Mouse (Mus musculus): ENCODE measurements around the gene Kcnk5. TPM values are rescaled to one million over a fixed set of nuclear protein-coding genes. Genes with fewer than 3 reads are reported as not detected.

Gene Kcnk5
- polyA plus RNA-seq (2012; ENCODE audit: insufficient read depth, low replicate concordance): 13.5 and 15.9 TPM in 2 replicates

DNA sequence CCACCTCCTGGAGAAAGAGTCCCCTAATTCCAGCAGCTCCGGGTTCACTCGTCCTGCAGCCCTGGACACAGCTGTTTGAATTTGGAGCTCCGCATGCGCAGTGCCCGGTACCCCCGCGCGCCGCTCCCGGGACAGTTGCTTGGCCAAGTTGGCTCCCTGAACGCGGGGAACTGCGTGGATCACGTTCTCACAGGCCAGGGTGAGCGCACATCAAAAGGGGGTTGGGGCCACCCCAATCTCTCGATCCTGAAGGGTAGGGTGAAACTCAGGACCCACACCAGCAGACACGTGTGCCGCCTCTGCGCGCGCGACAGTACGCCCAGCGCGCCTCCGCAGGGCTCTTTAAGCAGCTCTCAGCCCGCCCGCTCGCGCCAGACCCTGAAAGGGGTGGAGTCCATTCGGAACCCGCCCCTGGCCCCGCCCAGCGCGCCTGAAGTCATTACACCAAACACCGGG lies at the start of gene Kcnk5:
Kcnk5 (minus strand) TSS at position 344 of the 456 bp plus-strand sequence.
- Histone ChIP-seq H3K27me3 (replicated peaks) (no peaks in the 10 kb centered on the region), H3K36me3 (replicated peaks; ENCODE audit: low read length) (peaks cover 9% of the 10 kb centered on the region), H3K9me3 (no peaks in the 10 kb centered on the region), H3K4me1 (peaks cover 72% of the 10 kb centered on the region), H3K4me3 (replicated peaks) (peak within 1 kb of the TSS; percentile 96)
- TF ChIP-seq GATA1 (IDR thresholded peaks at IDR 0.05; ENCODE audit: borderline replicate concordance, low read length): no peak
- TF ChIP-seq FLI1 (IDR thresholded peaks at IDR 0.05; ENCODE audit: low read length): no peak

DNA sequence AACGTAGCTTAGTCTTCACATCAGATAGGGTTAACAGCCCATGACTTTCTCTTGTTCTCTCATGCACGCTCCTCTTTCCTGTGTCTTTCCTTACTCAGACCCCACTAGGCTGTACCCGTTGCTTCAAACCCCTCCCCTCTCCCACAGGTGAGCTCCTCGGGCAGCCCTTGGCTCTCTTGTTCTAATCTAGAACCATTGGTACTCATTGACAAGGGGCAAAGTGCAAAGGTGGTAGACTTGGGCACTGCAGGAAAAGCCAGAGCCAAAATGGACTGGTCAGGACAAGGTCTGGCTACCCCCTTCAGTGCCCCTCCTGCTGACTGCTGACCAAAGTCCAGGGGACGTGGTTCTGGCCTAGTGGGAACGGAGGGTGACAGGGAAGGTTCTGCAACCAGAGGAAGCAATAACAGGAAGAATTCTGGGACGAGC lies 48.5 kb upstream of the Kcnk5 start:
- Histone ChIP-seq H3K36me3 (replicated peaks; ENCODE audit: low read length) (no peaks in the 10 kb centered on the region), H3K9me3 (peaks cover 9% of the 10 kb centered on the region), H3K4me1 (no peaks in the 10 kb centered on the region), H3K27me3 (replicated peaks) (peaks cover 31% of the 10 kb centered on the region), H3K4me3 (replicated peaks) (no peak overlapping the region)
- TF ChIP-seq GATA1 (IDR thresholded peaks at IDR 0.05; ENCODE audit: borderline replicate concordance, low read length): no peak
- TF ChIP-seq FLI1 (IDR thresholded peaks at IDR 0.05; ENCODE audit: low read length): no peak

DNA sequence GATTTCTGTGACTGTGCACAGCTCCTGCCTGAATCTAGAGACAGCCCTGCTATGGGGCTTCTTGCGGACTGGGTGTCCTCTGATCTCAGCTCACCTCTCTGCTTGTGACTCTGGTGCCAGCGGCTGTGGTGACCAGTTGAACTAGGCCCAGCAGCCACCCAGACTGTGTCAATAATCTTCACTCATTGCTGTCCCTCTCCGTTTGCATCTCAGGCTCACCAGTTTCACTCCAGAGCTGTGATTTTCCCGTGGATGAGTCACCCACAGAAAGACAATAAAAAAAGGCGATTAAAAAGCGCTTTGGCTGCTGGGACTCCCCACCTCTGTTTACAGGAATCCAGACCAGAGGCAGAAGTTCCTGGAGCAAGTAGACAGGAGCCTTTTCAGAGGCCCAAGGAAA lies 47.8 kb upstream of the Kcnk5 start:
- H3K4me3 ChIP-seq (replicated peaks): no peak overlapping the region
- peaks cover 8% of the 10 kb centered on the region for H3K9me3 ChIP-seq
- peaks cover 2% of the 10 kb centered on the region for H3K4me1 ChIP-seq
- peaks cover 31% of the 10 kb centered on the region for H3K27me3 ChIP-seq (replicated peaks)
- TF ChIP-seq FLI1 (IDR thresholded peaks at IDR 0.05; ENCODE audit: low read length) (no peak), GATA1 (IDR thresholded peaks at IDR 0.05; ENCODE audit: borderline replicate concordance, low read length) (no peak)
- H3K36me3 ChIP-seq (replicated peaks; ENCODE audit: low read length): no peaks in the 10 kb centered on the region

DNA sequence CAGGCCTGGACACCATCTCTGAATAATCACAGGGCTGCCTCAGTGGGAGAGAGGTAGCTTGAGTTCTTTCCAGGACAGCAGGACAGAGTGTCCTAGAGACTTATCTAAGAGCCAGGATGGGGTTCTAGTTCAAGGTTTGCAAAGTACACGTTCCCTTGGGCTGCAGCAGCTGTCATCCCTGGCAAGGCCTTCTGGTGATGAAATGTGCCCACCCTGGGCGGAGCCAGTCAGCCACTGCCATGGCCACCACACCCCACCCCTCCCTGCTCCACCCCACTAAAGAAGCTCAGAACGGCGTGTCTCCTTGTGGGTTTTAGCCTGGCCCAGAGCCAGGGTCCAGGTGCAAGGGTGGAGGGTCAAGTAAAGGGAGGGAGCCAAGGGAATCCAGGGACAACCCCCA lies 46.7 kb upstream of the Kcnk5 start:
- TF ChIP-seq FLI1 (IDR thresholded peaks at IDR 0.05; ENCODE audit: low read length) (no peak), GATA1 (IDR thresholded peaks at IDR 0.05; ENCODE audit: borderline replicate concordance, low read length) (no peak)
- Histone ChIP-seq H3K4me1 (peaks cover 13% of the 10 kb centered on the region), H3K27me3 (replicated peaks) (peaks cover 31% of the 10 kb centered on the region), H3K36me3 (replicated peaks; ENCODE audit: low read length) (no peaks in the 10 kb centered on the region), H3K4me3 (replicated peaks) (no peak overlapping the region), H3K9me3 (no peaks in the 10 kb centered on the region)

DNA sequence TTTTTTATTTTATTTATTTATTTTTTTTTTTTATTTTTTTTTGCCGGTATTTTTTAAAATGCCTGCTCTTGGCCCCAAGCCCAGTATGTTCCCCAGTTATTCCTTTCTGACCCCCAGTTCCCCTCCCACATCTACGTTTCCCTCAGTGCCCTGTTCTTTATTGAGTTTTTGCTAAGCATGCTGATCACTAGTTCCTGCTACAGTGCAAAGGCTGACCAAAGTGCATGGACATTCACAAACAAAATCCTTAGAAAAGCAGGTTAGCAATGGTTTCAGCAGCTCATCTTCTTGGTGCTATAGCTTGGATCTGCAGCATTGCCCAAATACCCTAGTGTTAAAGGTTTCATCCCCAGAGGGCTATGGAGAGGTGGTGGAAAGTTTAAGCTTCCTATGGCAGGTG lies 45.4 kb upstream of the Kcnk5 start:
- no peak overlapping the region for H3K4me3 ChIP-seq (replicated peaks)
- no peaks in the 10 kb centered on the region for H3K36me3 ChIP-seq (replicated peaks; ENCODE audit: low read length)
- peaks cover 31% of the 10 kb centered on the region for H3K27me3 ChIP-seq (replicated peaks)
- H3K9me3 ChIP-seq: no peaks in the 10 kb centered on the region
- H3K4me1 ChIP-seq: peaks cover 21% of the 10 kb centered on the region
- no peak for TF ChIP-seq FLI1 (IDR thresholded peaks at IDR 0.05; ENCODE audit: low read length)
- TF ChIP-seq GATA1 (IDR thresholded peaks at IDR 0.05; ENCODE audit: borderline replicate concordance, low read length): no peak

DNA sequence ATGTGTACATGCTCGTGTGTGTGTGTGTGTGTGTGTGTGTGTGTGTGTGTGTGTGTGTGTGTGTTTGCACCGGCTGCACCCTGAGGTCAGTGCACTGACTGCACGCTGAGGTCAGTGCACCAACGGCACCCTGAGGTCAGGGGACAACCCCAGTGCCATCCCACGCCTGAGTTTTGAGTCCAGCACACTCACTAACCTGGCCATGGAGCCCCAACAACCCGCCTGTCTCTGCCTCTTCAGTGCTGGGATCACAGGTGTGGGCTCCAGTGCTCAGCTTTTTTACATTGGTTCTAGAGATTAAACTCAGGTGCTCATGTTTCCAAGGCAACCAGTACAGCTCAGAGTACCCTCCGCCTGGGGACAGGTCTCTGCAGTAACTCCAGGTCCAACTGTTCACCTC lies 44.9 kb upstream of the Kcnk5 start:
- Histone ChIP-seq H3K27me3 (replicated peaks) (peaks cover 31% of the 10 kb centered on the region), H3K4me3 (replicated peaks) (no peak overlapping the region), H3K9me3 (no peaks in the 10 kb centered on the region), H3K4me1 (peaks cover 21% of the 10 kb centered on the region), H3K36me3 (replicated peaks; ENCODE audit: low read length) (no peaks in the 10 kb centered on the region)
- no peak for TF ChIP-seq GATA1 (IDR thresholded peaks at IDR 0.05; ENCODE audit: borderline replicate concordance, low read length)
- TF ChIP-seq FLI1 (IDR thresholded peaks at IDR 0.05; ENCODE audit: low read length): no peak

DNA sequence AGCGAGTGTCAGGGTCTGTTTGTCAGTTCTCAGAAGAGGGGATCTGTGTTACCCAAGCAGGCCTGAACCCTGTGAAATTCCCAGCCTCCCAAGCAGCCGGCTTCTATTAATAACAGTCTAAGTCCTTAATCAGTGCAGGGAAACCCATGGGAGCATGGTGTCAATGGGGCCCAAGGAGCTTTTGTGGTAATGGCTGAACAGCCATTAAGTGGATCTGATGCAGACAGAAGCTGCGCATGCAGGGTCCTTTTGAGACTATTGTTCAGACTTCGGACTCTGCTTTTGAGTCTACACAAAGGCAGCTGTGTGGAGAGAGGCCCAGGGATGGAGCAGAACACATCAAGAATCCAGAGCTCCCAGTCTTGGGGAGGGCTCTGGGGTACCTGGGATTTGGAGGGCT lies 43.9 kb upstream of the Kcnk5 start:
- Histone ChIP-seq H3K36me3 (replicated peaks; ENCODE audit: low read length) (no peaks in the 10 kb centered on the region), H3K4me3 (replicated peaks) (no peak overlapping the region), H3K4me1 (peaks cover 26% of the 10 kb centered on the region), H3K9me3 (no peaks in the 10 kb centered on the region), H3K27me3 (replicated peaks) (peaks cover 31% of the 10 kb centered on the region)
- no peak for TF ChIP-seq GATA1 (IDR thresholded peaks at IDR 0.05; ENCODE audit: borderline replicate concordance, low read length)
- no peak for TF ChIP-seq FLI1 (IDR thresholded peaks at IDR 0.05; ENCODE audit: low read length)

DNA sequence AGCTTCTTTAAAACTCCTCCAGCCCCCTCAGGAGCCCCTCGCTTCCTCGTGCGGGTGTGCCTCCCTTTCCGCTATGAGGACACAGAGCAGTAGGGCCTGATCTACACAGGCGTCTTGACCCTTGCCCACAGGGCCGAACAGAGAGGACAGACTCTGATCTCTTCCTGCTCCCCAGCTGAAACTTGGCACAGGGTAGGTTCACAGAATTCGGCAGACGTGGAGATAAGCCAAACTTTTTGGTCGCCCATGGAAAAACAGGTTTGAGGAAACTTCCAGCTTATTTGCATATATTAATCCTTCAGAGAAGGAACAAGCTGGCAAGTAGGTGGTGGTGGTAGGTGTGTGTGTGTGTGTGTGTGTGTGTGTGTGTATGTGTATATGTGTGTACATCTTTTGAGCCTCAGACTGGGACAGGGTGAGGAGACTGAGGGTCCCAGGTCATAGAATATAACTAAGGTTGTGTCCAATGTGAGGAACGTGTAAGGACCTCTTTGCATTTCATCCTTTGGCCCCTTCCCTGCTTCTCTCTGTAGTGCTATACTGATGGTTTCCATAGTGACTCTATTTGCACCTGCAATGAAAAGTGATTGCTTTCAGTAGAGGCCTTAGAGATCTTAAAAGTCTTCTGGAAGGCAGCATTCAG lies 43.1 kb upstream of the Kcnk5 start:
- no peak overlapping the region for H3K4me3 ChIP-seq (replicated peaks)
- no peaks in the 10 kb centered on the region for H3K9me3 ChIP-seq
- TF ChIP-seq FLI1 (IDR thresholded peaks at IDR 0.05; ENCODE audit: low read length) (no peak), GATA1 (IDR thresholded peaks at IDR 0.05; ENCODE audit: borderline replicate concordance, low read length) (no peak)
- peaks cover 27% of the 10 kb centered on the region for H3K4me1 ChIP-seq
- H3K27me3 ChIP-seq (replicated peaks): peaks cover 23% of the 10 kb centered on the region
- no peaks in the 10 kb centered on the region for H3K36me3 ChIP-seq (replicated peaks; ENCODE audit: low read length)

DNA sequence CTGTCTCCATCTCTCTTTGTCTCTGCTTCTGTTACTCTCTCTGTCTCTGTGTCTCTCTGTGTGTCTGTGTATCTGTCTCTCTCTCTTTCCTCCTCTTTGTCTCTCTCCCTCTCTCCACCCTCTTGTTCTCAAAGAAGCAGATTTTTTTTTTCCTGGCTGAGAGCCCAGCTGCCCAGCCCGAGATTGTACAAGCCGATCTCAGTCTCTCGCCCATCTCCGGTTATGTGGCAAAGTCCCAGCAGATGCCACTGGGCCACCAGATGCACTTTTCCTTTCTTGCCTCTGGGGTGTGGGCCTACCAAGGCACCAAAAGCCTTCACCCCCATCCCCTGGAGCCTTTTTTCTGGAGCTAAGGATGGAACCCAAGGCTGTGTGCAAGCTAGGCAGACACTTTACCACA lies 42.6 kb upstream of the Kcnk5 start:
- H3K4me1 ChIP-seq: peaks cover 27% of the 10 kb centered on the region
- peaks cover 19% of the 10 kb centered on the region for H3K27me3 ChIP-seq (replicated peaks)
- TF ChIP-seq GATA1 (IDR thresholded peaks at IDR 0.05; ENCODE audit: borderline replicate concordance, low read length) (no peak), FLI1 (IDR thresholded peaks at IDR 0.05; ENCODE audit: low read length) (no peak)
- H3K4me3 ChIP-seq (replicated peaks): no peak overlapping the region
- H3K36me3 ChIP-seq (replicated peaks; ENCODE audit: low read length): no peaks in the 10 kb centered on the region
- no peaks in the 10 kb centered on the region for H3K9me3 ChIP-seq

DNA sequence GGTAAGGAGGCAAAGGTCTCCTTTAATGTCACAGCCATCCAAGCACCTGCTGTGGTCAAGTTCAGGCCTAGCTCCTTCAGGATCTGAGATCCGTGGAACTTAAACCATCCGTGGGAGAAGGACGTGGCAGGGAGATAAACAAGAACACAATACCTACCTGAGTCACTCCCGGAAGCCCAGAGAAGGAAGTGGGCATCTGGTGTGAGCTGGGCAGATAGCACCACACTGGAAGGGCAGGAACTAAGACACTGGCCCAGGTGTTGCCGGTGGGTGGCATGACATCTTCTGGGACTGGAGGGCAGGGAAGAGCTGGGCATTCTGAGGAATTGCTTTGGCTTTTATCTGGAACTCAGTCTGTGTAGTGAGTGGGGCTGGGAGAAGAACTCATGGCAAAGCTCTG lies 41.6 kb upstream of the Kcnk5 start:
- Histone ChIP-seq H3K4me3 (replicated peaks) (peak overlapping the region; percentile 59), H3K4me1 (peaks cover 27% of the 10 kb centered on the region), H3K9me3 (no peaks in the 10 kb centered on the region), H3K36me3 (replicated peaks; ENCODE audit: low read length) (no peaks in the 10 kb centered on the region), H3K27me3 (replicated peaks) (peaks cover 10% of the 10 kb centered on the region)
- TF ChIP-seq GATA1 (IDR thresholded peaks at IDR 0.05; ENCODE audit: borderline replicate concordance, low read length) (no peak), FLI1 (IDR thresholded peaks at IDR 0.05; ENCODE audit: low read length) (no peak)
